Mouse (Mus musculus): ENCODE results near the gene Bola1. TPM values are rescaled to one million over a fixed set of nuclear protein-coding genes. Genes with fewer than 3 reads are reported as not detected.

Bola1 gene
- 51.9 and 68.2 TPM in 2 replicates for polyA plus RNA-seq (2012; rRNA removed)

GRCm38 (mm10) chr3:96219661-96220130 lies at the start of gene Bola1, which contains the start of gene Hist2h2ab:
Gene Bola1, minus strand, starts transcription at chr3:96219709.
Gene Hist2h2ab, plus strand, starts transcription at chr3:96219865.

GRCm38 (mm10) chr3:96268051-96268775 lies 48.7 kb upstream of the Bola1 start, which contains the start of gene Hist2h3b:
Gene Hist2h3b, plus strand, starts transcription at chr3:96268654.

GRCm38 (mm10) chr3:96262979-96263550 lies 43.6 kb upstream of the Bola1 start, which contains the start of gene Hist2h4:
Gene Hist2h4, minus strand, starts transcription at chr3:96263311.

GRCm38 (mm10) chr3:96246427-96246856 lies 26.9 kb upstream of the Bola1 start, which contains the start of gene Hist2h3c1:
Gene Hist2h3c1, plus strand, starts transcription at chr3:96246685.

GRCm38 (mm10) chr3:96245003-96245886 lies 25.7 kb upstream of the Bola1 start, which contains the start of gene Hist2h2aa1:
Gene Hist2h2aa1, plus strand, starts transcription at chr3:96245497.

GRCm38 (mm10) chr3:96239949-96240798 lies 20.7 kb upstream of the Bola1 start, which contains the start of gene Hist2h2aa2:
Gene Hist2h2aa2, minus strand, starts transcription at chr3:96240276.

GRCm38 (mm10) chr3:96238954-96239793 lies 19.7 kb upstream of the Bola1 start, which contains the start of gene Hist2h3c2:
Gene Hist2h3c2, minus strand, starts transcription at chr3:96239127.

GRCm38 (mm10) chr3:96220765-96221639 lies 1.5 kb upstream of the Bola1 start, which contains the start of the genes Hist2h2ac and Hist2h2be:
Gene Hist2h2ac, minus strand, starts transcription at chr3:96220880.
Gene Hist2h2be, plus strand, starts transcription at chr3:96221119.

GRCm38 (mm10) chr3:96180727-96181477 lies 38.6 kb downstream of the Bola1 start, which contains the start of gene Sv2a:
Gene Sv2a, plus strand, starts transcription at chr3:96181151.

GRCm38 (mm10) chr3:96172197-96173178 lies 47.0 kb downstream of the Bola1 start, which contains the start of gene Sf3b4:
Gene Sf3b4, plus strand, starts transcription at chr3:96172332.

GRCm38 (mm10) chr3:96161869-96162840 lies 57.4 kb downstream of the Bola1 start, which contains the start of gene Mtmr11:
Gene Mtmr11, plus strand, starts transcription at chr3:96162004.

Other genes starting within 250 kb of the Bola1 start
- gene Plekho1, start 223.7 kb downstream of the Bola1 start, polyA plus RNA-seq (2012; rRNA removed) = 186 and 227 TPM in 2 replicates
- 33.9 and 36.1 TPM in 2 replicates for gene Vps45, start 161.2 kb downstream of the Bola1 start, polyA plus RNA-seq (2012; rRNA removed)
- 8.3 and 10.5 TPM in 2 replicates for gene Otud7b, start 115.2 kb downstream of the Bola1 start, polyA plus RNA-seq (2012; rRNA removed)
- 12.5 and 18.8 TPM in 2 replicates for gene Mtmr11, start 57.7 kb downstream of the Bola1 start, polyA plus RNA-seq (2012; rRNA removed)
- 101 and 105 TPM in 2 replicates for gene Sf3b4, start 47.4 kb downstream of the Bola1 start, polyA plus RNA-seq (2012; rRNA removed)
- 89.5 and 92.3 TPM in 2 replicates for gene Sv2a, start 38.6 kb downstream of the Bola1 start, polyA plus RNA-seq (2012; rRNA removed)
- gene Hist2h2ab, start 156 bp upstream of the Bola1 start, polyA plus RNA-seq (2012; rRNA removed) = 1.9 and 3.9 TPM in 2 replicates
- 6.5 and 9.3 TPM in 2 replicates for gene Hist2h2ac, start 1.2 kb upstream of the Bola1 start, polyA plus RNA-seq (2012; rRNA removed)
- gene Hist2h2be, start 1.4 kb upstream of the Bola1 start, polyA plus RNA-seq (2012; rRNA removed) = 12.5 and 17.2 TPM in 2 replicates
- gene Hist2h3c2, start 19.4 kb upstream of the Bola1 start, polyA plus RNA-seq (2012; rRNA removed) = 37.5 and 61.5 TPM in 2 replicates
- 5.6 and 10.1 TPM in 2 replicates for gene Hist2h2aa2, start 20.6 kb upstream of the Bola1 start, polyA plus RNA-seq (2012; rRNA removed)
- gene Hist2h2aa1, start 25.8 kb upstream of the Bola1 start, polyA plus RNA-seq (2012; rRNA removed) = 67.5 and 77.3 TPM in 2 replicates
- not detected in 2 replicates for gene Hist2h3c1, start 27.0 kb upstream of the Bola1 start, polyA plus RNA-seq (2012; rRNA removed)
- gene Hist2h4, start 43.6 kb upstream of the Bola1 start, polyA plus RNA-seq (2012; rRNA removed) = 6.8 and 9.5 TPM in 2 replicates
- gene Hist2h3b, start 48.9 kb upstream of the Bola1 start, polyA plus RNA-seq (2012; rRNA removed) = 53.0 and 82.8 TPM in 2 replicates
- 10.0 and 13.6 TPM in 2 replicates for gene Hist2h2bb, start 50.0 kb upstream of the Bola1 start, polyA plus RNA-seq (2012; rRNA removed)
- gene Fcgr1, start 74.3 kb upstream of the Bola1 start, polyA plus RNA-seq (2012; rRNA removed) = 3.4 and 4.1 TPM in 2 replicates
- not detected in 2 replicates for gene BC107364, start 232.6 kb upstream of the Bola1 start, polyA plus RNA-seq (2012; rRNA removed)